Comparison of ENCODE assay signal across 7 mouse cellular contexts in the genomic region with DNA sequence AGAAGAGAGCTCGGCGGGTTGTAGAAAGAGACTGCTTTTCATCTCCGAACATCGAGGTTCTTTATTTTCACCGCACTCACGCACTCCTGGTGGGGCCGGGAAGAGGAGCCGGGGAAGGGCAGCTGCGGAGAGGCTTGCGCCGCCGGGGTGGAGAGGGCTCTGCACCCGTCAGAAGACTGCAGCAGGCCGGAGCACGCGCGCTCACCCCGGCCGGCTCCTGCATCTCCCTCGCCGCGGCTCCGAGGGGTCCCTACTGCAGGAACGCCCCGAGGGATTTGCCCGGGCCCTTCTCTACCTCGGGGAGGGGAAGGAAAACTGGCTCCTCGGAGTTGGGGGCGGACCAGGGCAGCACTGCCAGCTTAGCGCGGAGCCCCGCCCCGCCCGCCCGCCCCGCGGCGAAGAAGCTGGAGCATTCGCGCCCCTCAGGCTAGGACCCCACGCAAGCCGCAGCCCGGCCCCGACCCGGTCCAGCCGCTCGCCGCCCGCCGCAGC. TPM values are rescaled to one million over a fixed set of nuclear protein-coding genes. Genes with fewer than 3 reads are reported as not detected.
DNase-seq lines count a peak whose midpoint lies in the region; ATAC-seq and TF ChIP-seq lines count a peak whose summit lies in the region.

No protein-coding gene starts in this region.

- TF ChIP-seq CTCF in lung, postnatal 0 days (IDR thresholded peaks at IDR 0.05), result no peak
- TF ChIP-seq CTCF in cortical plate, adult 2 months (IDR thresholded peaks at IDR 0.05; ENCODE audit: extremely low read depth, insufficient read depth, low read length), result no peak

- peak overlapping the region; percentile 35 for H3K4me3 ChIP-seq in lung, postnatal 0 days (ENCODE audit: low read depth, low read length)
- peak overlapping the region; percentile 78 for H3K4me3 ChIP-seq in cortical plate, adult 2 months (ENCODE audit: insufficient read depth, low read length)
- H3K4me3 ChIP-seq in hindbrain, embryonic 11.5 days (ENCODE audit: low read depth, low read length), result peak overlapping the region; percentile 93
- H3K4me3 ChIP-seq in limb, embryonic 14.5 days (replicated peaks; ENCODE audit: low read length), result peak overlapping the region; percentile 41

- peak overlapping the region; percentile 63 for H3K4me2 ChIP-seq in lung, postnatal 0 days (replicated peaks; ENCODE audit: low read depth, low read length)
- H3K4me2 ChIP-seq in hindbrain, embryonic 11.5 days (replicated peaks; ENCODE audit: low read depth, low read length), result peak overlapping the region; percentile 82
- H3K4me2 ChIP-seq in limb, embryonic 14.5 days (replicated peaks; ENCODE audit: low read depth, low read length, severe bottlenecking), result peak overlapping the region; percentile 71

- no peak overlapping the region for H3K27ac ChIP-seq in lung, postnatal 0 days (ENCODE audit: low read length)
- peak overlapping the region; percentile 94 for H3K27ac ChIP-seq in cortical plate, adult 2 months (ENCODE audit: insufficient read depth, low read length)
- peak overlapping the region; percentile 99 for H3K27ac ChIP-seq in hindbrain, embryonic 11.5 days (ENCODE audit: low read depth, low read length)
- H3K27ac ChIP-seq in limb, embryonic 14.5 days (replicated peaks; ENCODE audit: low read depth, low read length), result no peak overlapping the region

- no peak for ATAC-seq in lung, postnatal 0 days
- peak; percentile 27 for ATAC-seq in hindbrain, embryonic 11.5 days (ENCODE audit: low FRiP score)
- no peak for ATAC-seq in limb, embryonic 14.5 days (ENCODE audit: low FRiP score, low read depth)

- 2% methylated on average over 38 of the region's 50 CpGs for WGBS in lung, postnatal 0 days
- WGBS in hindbrain, embryonic 11.5 days, result 0% methylated on average over 49 of the region's 50 CpGs
- 1% methylated on average over 39 of the region's 50 CpGs for WGBS in limb, embryonic 14.5 days

- H3K9ac ChIP-seq in lung, postnatal 0 days (replicated peaks; ENCODE audit: low read depth), result no peak overlapping the region
- H3K9ac ChIP-seq in hindbrain, embryonic 11.5 days (ENCODE audit: low read depth, low read length), result peak overlapping the region; percentile 100
- no peak overlapping the region for H3K9ac ChIP-seq in limb, embryonic 14.5 days (ENCODE audit: low read depth, low read length, severe bottlenecking)

- TF ChIP-seq EP300 in lung, postnatal 0 days (IDR thresholded peaks at IDR 0.05), result no peak

- no peak for TF ChIP-seq POLR2A in cortical plate, adult 2 months (IDR thresholded peaks at IDR 0.05; ENCODE audit: extremely low read depth, insufficient read depth, low read length)
- no peak for TF ChIP-seq POLR2A in limb, embryonic 14.5 days (IDR thresholded peaks at IDR 0.05; ENCODE audit: borderline replicate concordance, extremely low read depth, insufficient read depth, insufficient read length)

- DNase-seq in lung, postnatal 0 days (ENCODE audit: low spot score), result no peak
- no peak for DNase-seq in lung, postnatal 10 days
- peak; percentile 62 for DNase-seq in hindbrain, embryonic 11.5 days (ENCODE audit: low spot score)
- no peak for DNase-seq in limb, embryonic 14.5 days (ENCODE audit: low spot score)
- DNase-seq in right cerebral cortex, postnatal 4 days, result peak; percentile 58
- no peak for DNase-seq in natural killer cell, adult 2 months (ENCODE audit: low spot score in 2 of 2)

- H3K27me3 ChIP-seq in lung, postnatal 0 days (replicated peaks; ENCODE audit: insufficient read depth, low read length), result peaks cover 68% of the 10 kb centered on the region
- peaks cover 7% of the 10 kb centered on the region; the same call in 1 of the 2 replicates for H3K27me3 ChIP-seq in hindbrain, embryonic 11.5 days (ENCODE audit: control insufficient read depth, insufficient read depth, low read length)
- peaks cover 79% of the 10 kb centered on the region for H3K27me3 ChIP-seq in limb, embryonic 14.5 days (ENCODE audit: control insufficient read depth, insufficient read depth, low read length)

- H3K36me3 ChIP-seq in lung, postnatal 0 days (ENCODE audit: insufficient read depth, low read length), result no peaks in the 10 kb centered on the region
- no peaks in the 10 kb centered on the region for H3K36me3 ChIP-seq in hindbrain, embryonic 11.5 days (ENCODE audit: control insufficient read depth, insufficient read depth, low read length)
- no peaks in the 10 kb centered on the region for H3K36me3 ChIP-seq in limb, embryonic 14.5 days (ENCODE audit: control insufficient read depth, insufficient read depth, low read length)

- peaks cover 10% of the 10 kb centered on the region; the same call in 1 of the 2 replicates for H3K4me1 ChIP-seq in lung, postnatal 0 days (ENCODE audit: insufficient read depth, low read depth, low read length)
- H3K4me1 ChIP-seq in cortical plate, adult 2 months (ENCODE audit: control insufficient read depth, insufficient read depth, low read length), result peaks cover 6% of the 10 kb centered on the region
- H3K4me1 ChIP-seq in hindbrain, embryonic 11.5 days (replicated peaks; ENCODE audit: control insufficient read depth, insufficient read depth, low read length), result peaks cover 7% of the 10 kb centered on the region
- peaks cover 8% of the 10 kb centered on the region for H3K4me1 ChIP-seq in limb, embryonic 14.5 days (ENCODE audit: control insufficient read depth, insufficient read depth, low read length)

- H3K9me3 ChIP-seq in lung, postnatal 0 days (ENCODE audit: low read length), result no peaks in the 10 kb centered on the region
- no peaks in the 10 kb centered on the region for H3K9me3 ChIP-seq in hindbrain, embryonic 11.5 days (ENCODE audit: control insufficient read depth, low read length)
- H3K9me3 ChIP-seq in limb, embryonic 14.5 days (ENCODE audit: control insufficient read depth, low read length), result no peaks in the 10 kb centered on the region

RNA-seq across cellular contexts. Expression of gene Ythdf1, which starts 27.2 kb away (rescaled TPM):
- 40.3 and 42.4 TPM in 2 replicates for polyA plus RNA-seq in lung, postnatal 0 days (2015; fragmentation: Nextera tagmentation; extraction: Ambion mirVana)
- polyA plus RNA-seq in cortical plate, adult 2 months (2012; rRNA removed), result 45.2 and 49.1 TPM in 2 replicates
- polyA plus RNA-seq in hindbrain, embryonic 11.5 days (2014; fragmentation: Nextera tagmentation; extraction: Ambion mirVana), result 57.3 and 69.4 TPM in 2 replicates
- polyA plus RNA-seq in limb, embryonic 14.5 days (2012; rRNA removed), result 66.3 and 85.7 TPM in 2 replicates
- polyA plus RNA-seq in limb, embryonic 14.5 days (2014; fragmentation: Nextera tagmentation; extraction: Ambion mirVana), result 65.7 and 67.6 TPM in 2 replicates

RNA-seq across cellular contexts. Expression of gene Birc7, which starts 35.2 kb away (rescaled TPM):
- not detected in 2 replicates for polyA plus RNA-seq in lung, postnatal 0 days (2015; fragmentation: Nextera tagmentation; extraction: Ambion mirVana)
- 0.23 and 0.32 TPM in 2 replicates for polyA plus RNA-seq in cortical plate, adult 2 months (2012; rRNA removed)
- 0.49 and 0.65 TPM in 2 replicates for polyA plus RNA-seq in hindbrain, embryonic 11.5 days (2014; fragmentation: Nextera tagmentation; extraction: Ambion mirVana)
- not detected in 2 replicates for polyA plus RNA-seq in limb, embryonic 14.5 days (2012; rRNA removed)
- polyA plus RNA-seq in limb, embryonic 14.5 days (2014; fragmentation: Nextera tagmentation; extraction: Ambion mirVana), result not detected in 2 replicates

Comparison
In these comparisons a context has a peak if more than half of its experiments do, and no peak if none do; other contexts are left out.
1. DNase-seq: peak in hindbrain, embryonic 11.5 days (single experiment) and right cerebral cortex, postnatal 4 days (single experiment); none in lung, postnatal 0 days (single experiment), lung, postnatal 10 days (single experiment), limb, embryonic 14.5 days (single experiment) and natural killer cell, adult 2 months (0 of 2).
2. H3K27ac ChIP-seq: peak in cortical plate, adult 2 months (single experiment) and hindbrain, embryonic 11.5 days (single experiment); none in lung, postnatal 0 days (single experiment) and limb, embryonic 14.5 days (single experiment).
3. H3K4me3 ChIP-seq: peak in every context shown above with its lines; median percentile 93 in hindbrain, embryonic 11.5 days; 78 in cortical plate, adult 2 months; 41 in limb, embryonic 14.5 days; 35 in lung, postnatal 0 days.
4. Peak in every context shown above with its lines, with median percentiles within 50 percentile points of each other: H3K4me2 ChIP-seq.